Mouse (Mus musculus) embryonic facial prominence, embryonic 11.5 days (tissue): Measurements from ENCODE around the gene Ccnk. TPM values are rescaled to one million over a fixed set of nuclear protein-coding genes. Genes with fewer than 3 reads are reported as not detected.
A peak's percentile ranks its signal among the peaks of the same experiment; 100 is the strongest.

Experiments
- ATAC-seq: fragments of 200-750 bp; cut with Nextera tagmentation; replicated peaks from 2 replicates; pipeline ENCODE4 v1.8.0; 2017; ENCODE audit warnings: low read depth; ENCODE audit not compliant: insufficient number of reproducible peaks, low FRiP score, low TSS enrichment
- DNase-seq: peaks from one replicate; pipeline ENCODE4 v3.0.0-alpha.2; 2015; ENCODE audit warnings: low spot score
- H3K27ac ChIP-seq: fragments of 300-500 bp; sonication (generic); replicated peaks from 2 replicates; pipeline ENCODE4 v1.5.1; 2014; ENCODE audit warnings: mild to moderate bottlenecking, low read depth, low read length, control low read depth
- H3K27me3 ChIP-seq: fragments of 300-500 bp; sonication (generic); 2 replicates; pipeline ENCODE4 v1.6.1; 2014; ENCODE audit warnings: mild to moderate bottlenecking, low read length, moderate library complexity, mixed read lengths; ENCODE audit not compliant: control insufficient read depth, insufficient read depth
- H3K36me3 ChIP-seq: fragments of 300-500 bp; sonication (generic); replicated peaks from 2 replicates; pipeline ENCODE4 v1.6.1; 2014; ENCODE audit warnings: low read depth, mild to moderate bottlenecking, low read length, moderate library complexity, mixed read lengths; ENCODE audit not compliant: control insufficient read depth, insufficient read depth
- H3K4me1 ChIP-seq: fragments of 300-500 bp; sonication (generic); 2 replicates; pipeline ENCODE4 v1.6.1; 2014; ENCODE audit warnings: low read length, mixed read lengths; ENCODE audit not compliant: control insufficient read depth, insufficient read depth
- H3K4me2 ChIP-seq: fragments of 300-500 bp; sonication (generic); 2 replicates; pipeline ENCODE4 v1.6.1; 2014; ENCODE audit warnings: low read depth, mild to moderate bottlenecking, control low read depth, low read length, moderate library complexity
- H3K4me3 ChIP-seq: fragments of 300-500 bp; sonication (generic); 2 replicates; pipeline ENCODE4 v1.5.1; 2014; ENCODE audit warnings: low read depth, low read length, control low read depth
- H3K9ac ChIP-seq: fragments of 300-500 bp; sonication (generic); replicated peaks from 2 replicates; pipeline ENCODE4 v1.6.1; 2014; ENCODE audit warnings: mild to moderate bottlenecking, control low read depth, low read length
- H3K9me3 ChIP-seq: fragments of 300-500 bp; sonication (generic); replicated peaks from 2 replicates; pipeline ENCODE4 v1.6.1; 2016; ENCODE audit warnings: mild to moderate bottlenecking, low read length, inconsistent platforms, mixed read lengths; ENCODE audit not compliant: control insufficient read depth
- WGBS: fragments of 180-500 bp; shearing (Covaris S2); extraction: QIAGEN DNeasy Blood & Tissue Kit; methylation state at CpG from one replicate; pipeline ENCODE4 v1.1.7; 2014; 5-methylcytosine and 5-hydroxymethylcytosine counted together
- polyA plus RNA-seq: library from polyadenylated mRNA; unstranded; fragments of >200 nt; fragmentation: Nextera tagmentation; extraction: Ambion mirVana; gene quantifications from 2 replicates; pipeline ENCODE4 v1.2.1, GENCODE M21; 2014

The Ccnk gene
- polyA plus RNA-seq, 1 experiment from 2014 or later = 8.3 TPM

GRCm38 (mm10) chr12:108237300-108238006, 58.1 kb downstream of the Ccnk start:
- Histone ChIP-seq H3K27ac (no peak overlapping the region), H3K9ac (no peak overlapping the region), H3K9me3 (no peaks in the 10 kb centered on the region), H3K4me2 (no peak overlapping the region), H3K4me3 (no peak overlapping the region), H3K4me1 (peaks cover 11% of the 10 kb centered on the region), H3K36me3 (no peaks in the 10 kb centered on the region), H3K27me3 (no peaks in the 10 kb centered on the region)
- DNase-seq (no peak), ATAC-seq (no peak)
- whole genome bisulfite sequencing = 64% methylated on average over 6 of the region's 6 CpGs

- no peak for ATAC-seq
- 80% methylated on average over 17 of the region's 17 CpGs for WGBS
- no peak overlapping the region for H3K27ac ChIP-seq
Measured at GRCm38 (mm10) chr12:108238395-108239035, 59.1 kb downstream of the Ccnk start.

DNA sequence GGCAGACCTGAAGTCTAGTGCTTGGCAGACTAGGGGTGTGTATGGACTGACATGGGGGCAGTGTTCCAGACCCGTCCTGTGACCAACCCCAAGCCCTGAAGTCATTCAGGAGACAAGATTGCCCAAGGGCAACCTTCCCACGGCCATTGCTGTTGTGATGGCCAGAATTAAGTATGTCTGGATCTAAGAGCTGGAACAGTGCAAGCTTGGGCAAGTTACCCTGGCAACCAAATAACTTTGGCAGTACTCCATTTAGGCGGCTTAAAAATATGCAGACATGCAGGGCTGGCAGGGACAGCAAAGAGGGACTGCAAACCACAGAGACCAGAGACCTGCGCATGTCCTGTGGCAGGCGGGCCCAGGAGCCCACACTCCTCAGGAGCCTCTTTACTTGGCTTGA, 60.1 kb downstream of the Ccnk start:
- H3K4me3 ChIP-seq = no peak overlapping the region

More at GRCm38 (mm10) chr12:108238395-108239035, 59.1 kb downstream of the Ccnk start:
- no peak for DNase-seq
- no peak overlapping the region for H3K4me3 ChIP-seq
- no peak overlapping the region for H3K4me2 ChIP-seq
- H3K9ac ChIP-seq = no peak overlapping the region
- H3K9me3 ChIP-seq = no peaks in the 10 kb centered on the region
- peaks cover 11% of the 10 kb centered on the region for H3K4me1 ChIP-seq
- H3K36me3 ChIP-seq = no peaks in the 10 kb centered on the region
- H3K27me3 ChIP-seq = no peaks in the 10 kb centered on the region

GRCm38 (mm10) chr12:108240401-108240890, 61.1 kb downstream of the Ccnk start:
- H3K36me3 ChIP-seq = no peaks in the 10 kb centered on the region
- H3K27ac ChIP-seq = no peak overlapping the region
- DNase-seq (no peak), ATAC-seq (no peak)
- peaks cover 18% of the 10 kb centered on the region for H3K4me1 ChIP-seq
- 74% methylated on average over 13 of the region's 13 CpGs for WGBS
- H3K9me3 ChIP-seq = no peaks in the 10 kb centered on the region
- no peaks in the 10 kb centered on the region for H3K27me3 ChIP-seq
- no peak overlapping the region for H3K4me3 ChIP-seq
- no peak overlapping the region for H3K9ac ChIP-seq
- H3K4me2 ChIP-seq = no peak overlapping the region

More for the DNA sequence above, 60.1 kb downstream of the Ccnk start:
- 66% methylated on average over 5 of the region's 5 CpGs for WGBS
- H3K4me2 ChIP-seq = no peak overlapping the region
- peaks cover 11% of the 10 kb centered on the region for H3K4me1 ChIP-seq
- H3K36me3 ChIP-seq = no peaks in the 10 kb centered on the region
- 0 out of 2 replicates have a peak overlapping the region, but pooled peaks have one; percentile 10 for H3K9ac ChIP-seq
- DNase-seq = peak; percentile 35
- no peaks in the 10 kb centered on the region for H3K27me3 ChIP-seq
- ATAC-seq = no peak
- no peaks in the 10 kb centered on the region for H3K9me3 ChIP-seq
- H3K27ac ChIP-seq = no peak overlapping the region

DNA sequence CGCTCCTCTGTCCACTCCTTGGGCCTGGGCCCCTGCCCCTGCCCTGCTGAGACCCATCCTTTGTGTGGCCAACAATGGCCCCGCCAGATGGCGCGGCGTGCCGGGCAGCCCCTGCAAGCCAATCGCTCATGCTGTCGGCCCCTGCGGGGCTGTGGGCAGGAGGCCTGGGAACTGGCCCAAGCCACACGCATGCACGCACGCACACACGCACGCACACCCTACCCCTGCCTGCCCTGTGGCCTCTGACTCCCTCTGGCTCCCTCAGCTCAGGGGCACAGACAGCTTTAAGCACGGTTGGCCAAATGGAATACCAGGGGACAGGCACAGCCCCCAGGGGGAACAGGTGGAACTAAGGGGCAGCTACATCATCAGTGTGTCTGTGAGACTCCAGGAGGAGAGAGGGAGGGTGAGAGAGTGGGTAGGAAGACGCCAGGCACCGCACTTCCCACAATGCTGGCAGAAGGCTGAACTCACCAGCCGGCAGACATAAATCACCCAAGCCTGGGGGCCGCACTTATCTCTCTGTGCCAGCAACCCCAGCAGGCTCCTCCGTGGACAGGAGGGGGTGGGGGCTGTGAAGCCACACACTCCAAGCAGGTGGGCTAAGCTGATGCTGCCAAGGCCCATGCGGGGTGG, 61.7 kb downstream of the Ccnk start:
- 26% methylated on average over 21 of the region's 21 CpGs for WGBS
- Histone ChIP-seq H3K9ac (peak overlapping the region; percentile 15), H3K9me3 (no peaks in the 10 kb centered on the region), H3K4me1 (peaks cover 22% of the 10 kb centered on the region), H3K4me2 (no peak overlapping the region), H3K27ac (no peak overlapping the region), H3K4me3 (no peak overlapping the region), H3K36me3 (no peaks in the 10 kb centered on the region), H3K27me3 (no peaks in the 10 kb centered on the region)
- peak; percentile 37 for DNase-seq
- ATAC-seq = peak; percentile 29

DNA sequence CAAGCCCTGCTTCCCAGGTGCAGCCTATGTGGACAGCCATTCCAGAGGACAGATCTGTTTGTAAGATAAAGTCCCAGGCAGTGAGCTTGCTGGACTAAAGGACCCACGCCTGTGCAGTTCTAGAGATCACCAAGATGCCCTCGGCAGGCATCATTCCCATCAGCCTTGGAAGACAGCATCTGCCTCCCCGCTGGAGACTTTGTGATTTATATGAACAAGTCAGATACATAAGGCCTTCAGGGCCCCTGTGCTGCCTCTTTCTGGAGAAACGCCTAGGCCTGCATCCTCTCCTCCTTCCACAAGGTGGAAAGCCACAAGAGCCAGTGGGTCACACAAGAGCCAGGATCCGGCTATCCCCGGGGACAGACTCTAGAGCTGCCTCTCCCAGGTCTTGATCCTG, 62.2 kb downstream of the Ccnk start:
- no peaks in the 10 kb centered on the region for H3K9me3 ChIP-seq
- H3K4me2 ChIP-seq = no peak overlapping the region
- no peak for DNase-seq
- H3K9ac ChIP-seq = peak overlapping the region; percentile 13; the same call in 1 of the 2 replicates
- ATAC-seq = no peak
- WGBS = 59% methylated on average over 6 of the region's 6 CpGs
- H3K27ac ChIP-seq = no peak overlapping the region
- H3K27me3 ChIP-seq = no peaks in the 10 kb centered on the region
- no peak overlapping the region for H3K4me3 ChIP-seq
- H3K36me3 ChIP-seq = no peaks in the 10 kb centered on the region
- H3K4me1 ChIP-seq = peaks cover 22% of the 10 kb centered on the region

DNA sequence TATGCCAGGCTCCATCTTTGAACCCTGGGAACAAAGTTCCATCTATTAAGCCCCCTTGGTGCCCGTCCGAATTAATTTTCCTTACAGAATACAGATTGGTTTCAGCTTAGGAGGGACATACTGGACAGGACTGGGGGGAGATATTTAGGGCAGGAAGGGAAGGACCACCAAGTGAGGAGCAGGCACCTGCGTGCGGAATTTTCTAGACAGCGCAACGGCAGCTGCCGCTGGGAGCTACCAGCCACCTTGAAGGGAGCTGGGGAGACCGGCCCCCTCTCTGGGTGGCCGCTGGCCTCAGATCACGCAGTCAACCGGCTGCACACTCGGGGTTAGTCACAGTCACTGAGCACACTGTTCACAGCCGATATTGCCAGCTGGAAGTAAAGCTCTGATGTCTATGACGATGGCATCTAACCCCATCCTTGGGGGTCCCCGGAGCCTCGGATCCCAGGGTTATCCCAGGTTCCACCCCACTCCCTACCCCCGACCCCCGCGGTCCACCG, 62.9 kb downstream of the Ccnk start:
- Histone ChIP-seq H3K27me3 (no peaks in the 10 kb centered on the region), H3K4me2 (no peak overlapping the region), H3K9me3 (no peaks in the 10 kb centered on the region), H3K4me1 (peaks cover 22% of the 10 kb centered on the region), H3K4me3 (no peak overlapping the region), H3K27ac (no peak overlapping the region), H3K9ac (no peak overlapping the region; the same call in 1 of the 2 replicates), H3K36me3 (no peaks in the 10 kb centered on the region)
- DNase-seq (no peak), ATAC-seq (no peak)
- 66% methylated on average over 20 of the region's 20 CpGs for WGBS
